Mouse (Mus musculus): ENCODE measurements at regions not wholly inside any gene's neighbourhood (a gene's known extent, or its start where the extent isn't known, plus 50 kb on each side); places are given as distances from the start of the nearest gene placed in this dataset.

- TF ChIP-seq CTCF (IDR thresholded peaks at IDR 0.05; ENCODE audit: extremely low read depth, insufficient read depth, insufficient read length, insufficient replicate concordance) (no peak), POLR2A (IDR thresholded peaks at IDR 0.05; ENCODE audit: low read depth, low read length) (no peak)
Measured at GRCm38 (mm10) chr16:76782656-76783055, 230.8 kb upstream of the Usp25 start.
